In genomic region chr4:141297934-141298333, GRCm38 (mm10) we compare ENCODE assay signal across 32 mouse cellular contexts. TPM values are rescaled to one million over a fixed set of nuclear protein-coding genes. Genes with fewer than 3 reads are reported as not detected.
A peak's percentile ranks its signal among the peaks of the same experiment; 100 is the strongest.
DNase-seq lines count a peak whose midpoint lies in the region; ATAC-seq and TF ChIP-seq lines count a peak whose summit lies in the region.
"Had no signal": no experiment of that assay in that cellular context is flagged by ENCODE, and none has a peak within 500 bp of the region (broad histone marks: within the 10 kb centered on the region; RNA-seq: fewer than 3 reads in every experiment).

No protein-coding gene starts in this region.

- no peak overlapping the region for H3K27ac ChIP-seq in ES-Bruce4 (ENCODE audit: insufficient read depth, low read length)
- H3K27ac ChIP-seq in intestine, embryonic 15.5 days: no peak overlapping the region
- no peak overlapping the region for H3K27ac ChIP-seq in hindbrain, postnatal 0 days
- H3K27ac ChIP-seq: embryonic facial prominence, embryonic 13.5 days; forebrain, embryonic 12.5 days; forebrain, embryonic 15.5 days; heart, adult 2 months; heart, embryonic 10.5 days; heart, embryonic 13.5 days; hindbrain, embryonic 12.5 days had no signal

- H3ac ChIP-seq in myocyte (ENCODE audit: control insufficient read depth, insufficient read length): no peak overlapping the region

- DNase-seq in 3134 (ENCODE audit: extremely low read depth, insufficient read length, low spot score): peak; percentile 52
- DNase-seq in heart, postnatal 36 days: no peak
- DNase-seq in thymus, adult 18-20 months: no peak
- no peak for DNase-seq in hindbrain, postnatal 0 days (ENCODE audit: low spot score)
- DNase-seq: adrenal gland, adult 8-10 months; cerebellum, adult 11 months; cerebellum, adult 2 months; cerebellum, adult 9-11 months; cerebellum, postnatal 25 days; gastrocnemius, postnatal 10 days; gastrocnemius, postnatal 36 days; heart, adult 2 months; heart, postnatal 14 days; kidney, adult 18-20 months had no signal

- peak; percentile 48 for ATAC-seq in intestine, embryonic 15.5 days
- no peak for ATAC-seq in hindbrain, postnatal 0 days
- ATAC-seq: activated CD4-positive, CD25-positive, alpha-beta regulatory T cell, adult 4 months; CD4-positive, CD25-positive, alpha-beta regulatory T cell, adult 4 months; forebrain, embryonic 15.5 days; hindbrain, embryonic 16.5 days; inflammation-experienced regulatory T-cells, adult 6 months had no signal

- no peak for TF ChIP-seq CTCF in ES-Bruce4 (IDR thresholded peaks at IDR 0.05; ENCODE audit: low read depth, low read length)
- no peak for TF ChIP-seq CTCF in hindbrain, postnatal 0 days (IDR thresholded peaks at IDR 0.05; ENCODE audit: low read depth)

- no peak for TF ChIP-seq EP300 in ES-Bruce4 (IDR thresholded peaks at IDR 0.05; ENCODE audit: insufficient read depth, low read depth, low read length)

- intact Hi-C loops in heart, postnatal 36 days (cut with DNase I): no loop called here

- H3K4me1 ChIP-seq in ES-Bruce4 (ENCODE audit: control insufficient read depth, insufficient read depth, low read length): peaks cover 19% of the 10 kb centered on the region
- H3K4me1 ChIP-seq in intestine, embryonic 15.5 days (replicated peaks): peaks cover 34% of the 10 kb centered on the region
- 0 out of 2 replicates have a peak, but pooled peaks cover 7% of the 10 kb centered on the region for H3K4me1 ChIP-seq in hindbrain, postnatal 0 days (ENCODE audit: insufficient read depth, low read length)

- H3K36me3 ChIP-seq in ES-Bruce4 (ENCODE audit: control insufficient read depth, insufficient read depth, low read length, poor library complexity, severe bottlenecking) (no peaks in the 10 kb centered on the region), myocyte (ENCODE audit: control insufficient read depth, insufficient read depth) (no peaks in the 10 kb centered on the region)
- H3K36me3 ChIP-seq in intestine, embryonic 15.5 days: no peaks in the 10 kb centered on the region
- H3K36me3 ChIP-seq in hindbrain, postnatal 0 days (ENCODE audit: insufficient read depth, low read length): no peaks in the 10 kb centered on the region
- H3K36me3 ChIP-seq: embryonic facial prominence, embryonic 13.5 days; forebrain, embryonic 12.5 days; forebrain, embryonic 15.5 days; heart, embryonic 10.5 days; heart, embryonic 13.5 days; hindbrain, embryonic 12.5 days had no signal

- no peak for TF ChIP-seq POLR2A in ES-Bruce4 (IDR thresholded peaks at IDR 0.05; ENCODE audit: insufficient read depth, low read length)
- TF ChIP-seq POLR2A in myocyte (IDR thresholded peaks at IDR 0.05; ENCODE audit: insufficient read length, low read depth): no peak

- H3K79me2 ChIP-seq in myocyte (ENCODE audit: control insufficient read depth, insufficient read depth): peaks cover 16% of the 10 kb centered on the region

- H3K27me3 ChIP-seq in ES-Bruce4 (ENCODE audit: control insufficient read depth, insufficient read depth, low read length, poor library complexity, severe bottlenecking): no peaks in the 10 kb centered on the region
- no peaks in the 10 kb centered on the region for H3K27me3 ChIP-seq in intestine, embryonic 15.5 days (replicated peaks)
- no peaks in the 10 kb centered on the region for H3K27me3 ChIP-seq in myocyte (ENCODE audit: control insufficient read depth, insufficient read depth, insufficient read length)
- H3K27me3 ChIP-seq in hindbrain, postnatal 0 days (ENCODE audit: insufficient read depth, low read length): peaks cover 13% of the 10 kb centered on the region

- 40% methylated on average over 7 of the region's 7 CpGs for WGBS in intestine, embryonic 15.5 days
- 76% methylated on average over 7 of the region's 7 CpGs for WGBS in hindbrain, postnatal 0 days

- H3K9ac ChIP-seq in ES-Bruce4 (ENCODE audit: low read depth, poor library complexity, severe bottlenecking): no peak overlapping the region
- H3K9ac ChIP-seq in intestine, embryonic 15.5 days: no peak overlapping the region
- H3K9ac ChIP-seq in hindbrain, postnatal 0 days (replicated peaks; ENCODE audit: low read length): no peak overlapping the region
- H3K9ac ChIP-seq: embryonic facial prominence, embryonic 13.5 days; forebrain, embryonic 12.5 days; forebrain, embryonic 15.5 days; heart, embryonic 13.5 days; hindbrain, embryonic 12.5 days had no signal

- no peaks in the 10 kb centered on the region for H3K9me3 ChIP-seq in ES-Bruce4 (replicated peaks; ENCODE audit: control insufficient read depth, insufficient read depth, low read length, poor library complexity, severe bottlenecking)
- no peaks in the 10 kb centered on the region for H3K9me3 ChIP-seq in intestine, embryonic 15.5 days
- H3K9me3 ChIP-seq in hindbrain, postnatal 0 days (ENCODE audit: low read length): no peaks in the 10 kb centered on the region
- H3K9me3 ChIP-seq: embryonic facial prominence, embryonic 13.5 days; forebrain, embryonic 12.5 days; forebrain, embryonic 15.5 days; heart, embryonic 10.5 days; heart, embryonic 13.5 days; hindbrain, embryonic 12.5 days had no signal

- H3K4me3 ChIP-seq in ES-Bruce4 (ENCODE audit: low read depth, low read length) (0 out of 2 replicates have a peak overlapping the region, but pooled peaks have one; percentile 4), myocyte (no peak overlapping the region)
- no peak overlapping the region for H3K4me3 ChIP-seq in intestine, embryonic 15.5 days (replicated peaks)
- no peak overlapping the region for H3K4me3 ChIP-seq in hindbrain, postnatal 0 days (ENCODE audit: low read length)
- H3K4me3 ChIP-seq: embryonic facial prominence, embryonic 13.5 days; erythroblast, embryonic 14.5 days; forebrain, embryonic 12.5 days; forebrain, embryonic 15.5 days; heart, adult 2 months; heart, embryonic 10.5 days; heart, embryonic 13.5 days; hindbrain, embryonic 12.5 days had no signal

- H3K4me2 ChIP-seq in intestine, embryonic 15.5 days (replicated peaks): peak overlapping the region; percentile 14; the same call in 1 of the 2 replicates
- no peak overlapping the region for H3K4me2 ChIP-seq in myocyte (ENCODE audit: low read depth)
- no peak overlapping the region for H3K4me2 ChIP-seq in hindbrain, postnatal 0 days (ENCODE audit: low read depth, low read length)
- H3K4me2 ChIP-seq: embryonic facial prominence, embryonic 13.5 days; forebrain, embryonic 12.5 days; forebrain, embryonic 15.5 days; heart, embryonic 13.5 days; hindbrain, embryonic 12.5 days had no signal

TF ChIP-seq in myocyte, 11 proteins besides CTCF, POLR2A, EP300 and RAD21:
- TF ChIP-seq USF1 (IDR thresholded peaks at IDR 0.05; ENCODE audit: low read depth): no peak
- no peak for TF ChIP-seq MYOD1 (IDR thresholded peaks at IDR 0.05; ENCODE audit: control insufficient read depth in 1 of 3, insufficient read length in 2 of 3, low read depth in 2 of 3)
- peak; percentile 48 for TF ChIP-seq REST (IDR thresholded peaks at IDR 0.05; ENCODE audit: insufficient read depth, insufficient read length)
- TF ChIP-seq MYOG (IDR thresholded peaks at IDR 0.05; ENCODE audit: control insufficient read depth in 1 of 3, insufficient read depth in 1 of 3, insufficient read length in 2 of 3, low read depth in 2 of 3): no peak
- no peak for TF ChIP-seq TCF12 (IDR thresholded peaks at IDR 0.05; ENCODE audit: insufficient read depth, poor library complexity, severe bottlenecking)

RNA-seq across cellular contexts. Expression of gene Epha2, which starts 3.1 kb away (rescaled TPM):
- polyA plus RNA-seq in ES-Bruce4 (2011; ENCODE audit: insufficient read depth, insufficient read length, low read depth, missing spikeins): 44.7 and 51.3 TPM in 2 replicates
- 6.7 and 7.2 TPM in 2 replicates for polyA plus RNA-seq in intestine, embryonic 15.5 days (2015; fragmentation: Nextera tagmentation; extraction: Ambion mirVana)
- polyA plus RNA-seq in myocyte (2012; fragmentation: generic; extraction: Trizol): 46.8 TPM
- total RNA-seq in heart, postnatal 36 days (2021): 1 to 10 TPM; 5.4 to 7.0 TPM
- 1.6 and 3.5 TPM in 2 replicates for total RNA-seq in hindbrain, postnatal 0 days (2014; rRNA removed)
- 0.44 and 0.46 TPM in 2 replicates for polyA plus RNA-seq in hindbrain, postnatal 0 days (2015; fragmentation: Nextera tagmentation; extraction: Ambion mirVana)
- total RNA-seq: hematopoietic stem cell, adult 5-6 weeks had no signal
- polyA plus RNA-seq: activated CD4-positive, CD25-positive, alpha-beta regulatory T cell, adult 4 months; erythroblast, embryonic 14.5 days; inflammation-experienced regulatory T-cells, adult 6 months had no signal

RNA-seq across cellular contexts. Expression of gene Arhgef19, which starts 58.6 kb away (rescaled TPM):
- polyA plus RNA-seq in ES-Bruce4 (2011; ENCODE audit: insufficient read depth, insufficient read length, low read depth, missing spikeins): 7.5 and 8.3 TPM in 2 replicates
- polyA plus RNA-seq in intestine, embryonic 15.5 days (2015; fragmentation: Nextera tagmentation; extraction: Ambion mirVana): 16.3 and 17.8 TPM in 2 replicates
- polyA plus RNA-seq in myocyte (2012; fragmentation: generic; extraction: Trizol): 28.6 TPM
- 10 to 100 TPM; 22.2 to 39.7 TPM for total RNA-seq in heart, postnatal 36 days (2021)
- total RNA-seq in hindbrain, postnatal 0 days (2014; rRNA removed): 1.2 and 2.3 TPM in 2 replicates
- polyA plus RNA-seq in hindbrain, postnatal 0 days (2015; fragmentation: Nextera tagmentation; extraction: Ambion mirVana): 1.2 TPM in 2 replicates
- total RNA-seq: common myeloid progenitor, adult 5-6 weeks; granulocyte monocyte progenitor cell, adult 5-6 weeks; hematopoietic stem cell, adult 5-6 weeks; MEL had no signal
- polyA plus RNA-seq: activated CD4-positive, CD25-positive, alpha-beta regulatory T cell, adult 4 months; CD4-positive, CD25-positive, alpha-beta regulatory T cell, adult 4 months; inflammation-experienced regulatory T-cells, adult 6 months had no signal
